Mouse (Mus musculus) right cerebral cortex, postnatal 4 days (tissue): ENCODE data around the gene Efna5.

Experiments used
- DNase-seq: peaks from one replicate; pipeline ENCODE4 v3.0.0-alpha.2; 2022

Gene Efna5

GRCm38 (mm10) chr17:62744239-62744638, 136.9 kb downstream of the Efna5 start:
- no peak for DNase-seq

- DNase-seq = no peak
Observed at GRCm38 (mm10) chr17:62741702-62742101, 139.4 kb downstream of the Efna5 start.

GRCm38 (mm10) chr17:62741020-62741419, 140.1 kb downstream of the Efna5 start:
- no peak for DNase-seq

- DNase-seq = no peak
Observed at GRCm38 (mm10) chr17:62739993-62740392, 141.1 kb downstream of the Efna5 start.

- no peak for DNase-seq
Observed at GRCm38 (mm10) chr17:62737404-62737803, 143.7 kb downstream of the Efna5 start.

GRCm38 (mm10) chr17:62735943-62736342, 145.2 kb downstream of the Efna5 start:
- no peak for DNase-seq

GRCm38 (mm10) chr17:62734901-62735300, 146.2 kb downstream of the Efna5 start:
- no peak for DNase-seq

GRCm38 (mm10) chr17:62734067-62734466, 147.1 kb downstream of the Efna5 start:
- DNase-seq = no peak

GRCm38 (mm10) chr17:62729754-62730470, 151.2 kb downstream of the Efna5 start:
- no peak for DNase-seq

GRCm38 (mm10) chr17:62728142-62728917, 152.8 kb downstream of the Efna5 start:
- DNase-seq = no peak

GRCm38 (mm10) chr17:62726102-62726501, 155.0 kb downstream of the Efna5 start:
- DNase-seq = no peak

- DNase-seq = no peak
Observed at GRCm38 (mm10) chr17:62722962-62723361, 158.2 kb downstream of the Efna5 start.

GRCm38 (mm10) chr17:62721595-62721994, 159.5 kb downstream of the Efna5 start:
- DNase-seq = no peak

GRCm38 (mm10) chr17:62720740-62721450, 160.2 kb downstream of the Efna5 start:
- DNase-seq = no peak

- no peak for DNase-seq
Observed at GRCm38 (mm10) chr17:62717426-62718131, 163.5 kb downstream of the Efna5 start.

- DNase-seq = no peak
Observed at GRCm38 (mm10) chr17:62713455-62713854, 167.7 kb downstream of the Efna5 start.

GRCm38 (mm10) chr17:62706418-62706817, 174.7 kb downstream of the Efna5 start:
- DNase-seq = no peak

GRCm38 (mm10) chr17:62702020-62702814, 178.9 kb downstream of the Efna5 start:
- DNase-seq = no peak

- no peak for DNase-seq
Observed at GRCm38 (mm10) chr17:62700791-62701602, 180.1 kb downstream of the Efna5 start.

- DNase-seq = no peak
Observed at GRCm38 (mm10) chr17:62694958-62695437, 186.1 kb downstream of the Efna5 start.

- DNase-seq = no peak
Observed at GRCm38 (mm10) chr17:62692242-62692641, 188.9 kb downstream of the Efna5 start.
